Mouse (Mus musculus): ENCODE measurements around the gene Fam20a. TPM values are rescaled to one million over a fixed set of nuclear protein-coding genes. Genes with fewer than 3 reads are reported as not detected.
A peak's percentile ranks its signal among the peaks of the same experiment; 100 is the strongest.

The Fam20a gene
- total and polyA plus RNA-seq, 3 experiments = not detected

DNA sequence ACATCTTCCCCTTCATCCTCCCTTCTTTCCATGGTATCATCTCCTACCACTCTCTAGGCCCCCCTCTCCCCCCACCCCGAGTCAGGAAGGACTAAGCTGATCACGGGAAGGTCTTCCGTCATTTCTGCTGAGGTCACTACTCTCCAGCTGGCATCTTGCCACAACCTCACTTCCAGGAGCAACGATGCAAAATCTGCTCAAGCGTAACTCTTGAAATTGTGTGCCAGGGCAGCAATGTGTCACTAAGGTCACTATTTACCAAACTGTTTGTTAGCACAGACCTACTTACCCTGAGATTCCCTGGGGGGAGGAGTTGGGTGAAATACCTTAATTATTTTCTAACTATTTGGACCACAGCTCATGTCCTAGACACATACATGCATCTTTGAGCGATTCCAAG lies 21.3 kb downstream of the Fam20a start:
- H3K27ac ChIP-seq (ENCODE audit: control insufficient read depth, low read depth, low read length) = no peak overlapping the region
- H3K27me3 ChIP-seq (ENCODE audit: control insufficient read depth in 1 of 2, insufficient read depth in 2 of 2, low read length in 2 of 2) = no peaks in the 10 kb centered on the region
- TF ChIP-seq MAX (IDR thresholded peaks at IDR 0.05; ENCODE audit: low read length) (no peak), CHD1 (IDR thresholded peaks at IDR 0.05; ENCODE audit: low read depth, low read length) (no peak), ZMIZ1 (IDR thresholded peaks at IDR 0.05; ENCODE audit: low read depth, low read length) (no peak), ZNF384 (IDR thresholded peaks at IDR 0.05; ENCODE audit: low read depth, low read length) (no peak), SMC3 (IDR thresholded peaks at IDR 0.05; ENCODE audit: low read depth, low read length) (no peak), UBTF (IDR thresholded peaks at IDR 0.05; ENCODE audit: borderline replicate concordance, insufficient read depth, low read depth, low read length) (no peak), HCFC1 (IDR thresholded peaks at IDR 0.05; ENCODE audit: low read depth, low read length) (no peak)
- no peak for DNase-seq (ENCODE audit: low read depth, low spot score)
- H3K4me3 ChIP-seq (ENCODE audit: control insufficient read depth in 1 of 2, insufficient read depth in 1 of 2, low read depth in 2 of 2, low read length in 2 of 2) = no peak overlapping the region
- no peaks in the 10 kb centered on the region for H3K9me3 ChIP-seq (replicated peaks; ENCODE audit: insufficient read depth, low read length)
- H3K36me3 ChIP-seq (ENCODE audit: control insufficient read depth in 1 of 2, insufficient read depth in 2 of 2, low read length in 2 of 2) = no peaks in the 10 kb centered on the region
- no peaks in the 10 kb centered on the region for H3K4me1 ChIP-seq (ENCODE audit: control insufficient read depth in 1 of 2, insufficient read depth in 2 of 2, low read length in 2 of 2)
- no peaks in the 10 kb centered on the region for H3K79me2 ChIP-seq (ENCODE audit: control insufficient read depth, insufficient read depth, low read length, poor library complexity)
- no peak overlapping the region for H3K9ac ChIP-seq (ENCODE audit: control insufficient read depth, low read depth, low read length, poor library complexity, severe bottlenecking)

DNA sequence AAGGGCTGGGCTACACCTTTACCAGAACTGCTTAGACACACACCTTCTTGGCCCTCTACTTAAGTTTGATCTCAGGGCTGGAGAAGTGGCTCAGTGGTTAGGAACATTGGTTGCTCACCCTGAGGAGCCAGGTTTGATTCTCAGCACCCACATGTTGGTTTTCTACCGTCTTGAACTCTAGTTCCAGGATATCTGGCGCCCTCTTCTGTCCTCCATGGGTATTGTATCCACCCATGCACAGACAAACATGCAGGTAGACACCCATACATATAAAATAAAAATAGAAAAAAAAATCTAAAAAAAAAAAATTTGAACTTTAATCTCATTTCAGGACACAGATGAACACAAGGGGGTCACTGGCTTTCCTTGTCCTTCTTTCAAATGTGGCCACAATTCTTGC lies 22.3 kb downstream of the Fam20a start:
- no peaks in the 10 kb centered on the region for H3K4me1 ChIP-seq (ENCODE audit: control insufficient read depth in 1 of 2, insufficient read depth in 2 of 2, low read length in 2 of 2)
- peak; percentile 36 for DNase-seq (ENCODE audit: low read depth, low spot score)
- H3K27ac ChIP-seq (ENCODE audit: control insufficient read depth, low read depth, low read length) = no peak overlapping the region
- H3K4me3 ChIP-seq (ENCODE audit: control insufficient read depth in 1 of 2, insufficient read depth in 1 of 2, low read depth in 2 of 2, low read length in 2 of 2) = no peak overlapping the region
- TF ChIP-seq MAFK (IDR thresholded peaks at IDR 0.05; ENCODE audit: borderline replicate concordance, low read depth, low read length) = no peak
- TF ChIP-seq SMC3 (IDR thresholded peaks at IDR 0.05; ENCODE audit: low read depth, low read length) = peak; percentile 14
- no peak for TF ChIP-seq JUND (IDR thresholded peaks at IDR 0.05; ENCODE audit: low read depth, low read length)
- TF ChIP-seq CTCF (IDR thresholded peaks at IDR 0.05 in 2 of 3, conservative IDR thresholded peaks at IDR 0.05 in 1 of 3; ENCODE audit: control insufficient read depth in 1 of 3, insufficient read depth in 1 of 3, low read depth in 2 of 3, low read length in 3 of 3, poor library complexity in 1 of 3, severe bottlenecking in 1 of 3) = peak; percentile 10 to 41 (median 21); a peak in 4 of 6 replicates
- no peak for TF ChIP-seq MYB (IDR thresholded peaks at IDR 0.05; ENCODE audit: low read depth, low read length)
- TF ChIP-seq RAD21 (IDR thresholded peaks at IDR 0.05; ENCODE audit: low read depth, low read length) = peak; percentile 29
- TF ChIP-seq RCOR1 (IDR thresholded peaks at IDR 0.05; ENCODE audit: low read depth, low read length) = no peak
- no peaks in the 10 kb centered on the region for H3K9me3 ChIP-seq (replicated peaks; ENCODE audit: insufficient read depth, low read length)
- H3K79me2 ChIP-seq (ENCODE audit: control insufficient read depth, insufficient read depth, low read length, poor library complexity) = no peaks in the 10 kb centered on the region
- no peaks in the 10 kb centered on the region for H3K36me3 ChIP-seq (ENCODE audit: control insufficient read depth in 1 of 2, insufficient read depth in 2 of 2, low read length in 2 of 2)
- no peak overlapping the region for H3K9ac ChIP-seq (ENCODE audit: control insufficient read depth, low read depth, low read length, poor library complexity, severe bottlenecking)
- no peaks in the 10 kb centered on the region; a peak in 1 of 4 replicates for H3K27me3 ChIP-seq (ENCODE audit: control insufficient read depth in 1 of 2, insufficient read depth in 2 of 2, low read length in 2 of 2)

DNA sequence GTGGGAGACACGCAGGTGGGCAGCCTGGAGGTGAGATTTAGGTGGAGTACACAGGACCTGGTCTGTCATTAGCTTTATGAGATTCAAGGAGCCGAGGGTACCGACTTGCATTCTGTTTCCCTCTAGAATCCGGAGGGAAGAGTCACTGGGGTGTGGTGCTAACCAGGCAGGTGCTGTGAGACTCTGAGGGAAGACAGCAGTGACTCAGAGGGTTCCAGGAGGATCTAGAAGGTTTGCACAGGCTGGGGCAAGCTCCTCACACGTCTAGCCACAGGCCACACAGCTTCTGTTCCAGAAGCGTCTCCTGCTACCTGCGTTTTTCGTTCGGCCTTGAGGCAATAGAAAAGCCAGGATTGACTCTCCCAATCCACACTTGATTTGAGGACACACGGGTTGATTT lies 23.3 kb downstream of the Fam20a start:
- DNase-seq (ENCODE audit: low read depth, low spot score) = no peak
- Histone ChIP-seq H3K36me3 (ENCODE audit: control insufficient read depth in 1 of 2, insufficient read depth in 2 of 2, low read length in 2 of 2) (no peaks in the 10 kb centered on the region), H3K9me3 (replicated peaks; ENCODE audit: insufficient read depth, low read length) (no peaks in the 10 kb centered on the region), H3K79me2 (ENCODE audit: control insufficient read depth, insufficient read depth, low read length, poor library complexity) (no peaks in the 10 kb centered on the region), H3K27me3 (ENCODE audit: control insufficient read depth in 1 of 2, insufficient read depth in 2 of 2, low read length in 2 of 2) (no peaks in the 10 kb centered on the region; a peak in 1 of 4 replicates), H3K4me1 (ENCODE audit: control insufficient read depth in 1 of 2, insufficient read depth in 2 of 2, low read length in 2 of 2) (no peaks in the 10 kb centered on the region), H3K4me3 (ENCODE audit: control insufficient read depth in 1 of 2, insufficient read depth in 1 of 2, low read depth in 2 of 2, low read length in 2 of 2) (no peak overlapping the region), H3K9ac (ENCODE audit: control insufficient read depth, low read depth, low read length, poor library complexity, severe bottlenecking) (no peak overlapping the region), H3K27ac (ENCODE audit: control insufficient read depth, low read depth, low read length) (no peak overlapping the region)
- TF ChIP-seq MAFK (IDR thresholded peaks at IDR 0.05; ENCODE audit: borderline replicate concordance, low read depth, low read length) (no peak), RAD21 (IDR thresholded peaks at IDR 0.05; ENCODE audit: low read depth, low read length) (no peak), MEF2A (IDR thresholded peaks at IDR 0.05; ENCODE audit: extremely low read depth, insufficient replicate concordance, low read depth, low read length, poor library complexity, severe bottlenecking) (no peak), MYC (IDR thresholded peaks at IDR 0.05; ENCODE audit: low read depth, low read length) (no peak), TAL1 (IDR thresholded peaks at IDR 0.05; ENCODE audit: low read length) (no peak), NELFE (IDR thresholded peaks at IDR 0.05; ENCODE audit: low read depth, low read length) (no peak), ZC3H11A (IDR thresholded peaks at IDR 0.05; ENCODE audit: low read depth, low read length) (no peak), POLR2AphosphoS2 (IDR thresholded peaks at IDR 0.05; ENCODE audit: low read length) (no peak), POLR2AphosphoS5 (IDR thresholded peaks at IDR 0.05; ENCODE audit: borderline replicate concordance, low read depth, low read length) (no peak), BHLHE40 (IDR thresholded peaks at IDR 0.05; ENCODE audit: borderline replicate concordance, low read depth, low read length) (no peak), SIN3A (IDR thresholded peaks at IDR 0.05; ENCODE audit: low read length) (no peak), SMC3 (IDR thresholded peaks at IDR 0.05; ENCODE audit: low read depth, low read length) (no peak), CTCF (IDR thresholded peaks at IDR 0.05 in 2 of 3, conservative IDR thresholded peaks at IDR 0.05 in 1 of 3; ENCODE audit: control insufficient read depth in 1 of 3, insufficient read depth in 1 of 3, low read depth in 2 of 3, low read length in 3 of 3, poor library complexity in 1 of 3, severe bottlenecking in 1 of 3) (no peak), ZKSCAN1 (IDR thresholded peaks at IDR 0.05; ENCODE audit: low read depth, low read length) (no peak)
